9 mouse cellular contexts compared by ENCODE assay signal in genomic region chr4:31827266-31827665, GRCm38 (mm10).
DNase-seq lines count a peak whose midpoint lies in the region; ATAC-seq and TF ChIP-seq lines count a peak whose summit lies in the region.
"Had no signal": no experiment of that assay in that cellular context is flagged by ENCODE, and none has a peak within 500 bp of the region (broad histone marks: within the 10 kb centered on the region; RNA-seq: fewer than 3 reads in every experiment).

No protein-coding gene starts in this region.

- peak; percentile 43 for TF ChIP-seq RAD21 in CH12.LX (IDR thresholded peaks at IDR 0.05; ENCODE audit: low read depth, low read length)

- no peak overlapping the region for H3K9ac ChIP-seq in CH12.LX (ENCODE audit: insufficient read depth, low read depth)
- H3K9ac ChIP-seq: hindbrain, embryonic 12.5 days; liver, embryonic 13.5 days had no signal

- no peak overlapping the region for H3K4me2 ChIP-seq in CH12.LX (ENCODE audit: insufficient read depth, low read depth, poor library complexity, severe bottlenecking)
- H3K4me2 ChIP-seq: hindbrain, embryonic 12.5 days; liver, embryonic 13.5 days had no signal

- H3K9me3 ChIP-seq in CH12.LX (replicated peaks; ENCODE audit: low read length), result no peaks in the 10 kb centered on the region
- H3K9me3 ChIP-seq: hindbrain, embryonic 12.5 days; liver, embryonic 13.5 days had no signal

- in situ Hi-C loops in CH12.LX (cut with MboI; ENCODE audit: low pct_ligation_motif_present, low pct_unique_long_range_greater_than_20kb, low sequenced_read_pairs), result no loop called here

- TF ChIP-seq POLR2A in CH12.LX (IDR thresholded peaks at IDR 0.05; ENCODE audit: low read depth, low read length), result no peak

- DNase-seq in left cerebral cortex, postnatal 4 days, result peak; percentile 23
- DNase-seq in left cerebral cortex, adult 18-20 months (ENCODE audit: low spot score in 2 of 2), result no peak
- DNase-seq in CH12.LX (ENCODE audit: extremely low read depth), result peak; percentile 68
- peak; percentile 27 for DNase-seq in T-cell, adult 2 months (ENCODE audit: low spot score)
- DNase-seq in right cerebral cortex, postnatal 4 days, result no peak
- DNase-seq in left cerebral cortex, adult 9 months (ENCODE audit: low spot score in 2 of 2), result no peak
- DNase-seq: liver, embryonic 13.5 days had no signal

- H3K4me1 ChIP-seq in CH12.LX (ENCODE audit: control insufficient read depth in 1 of 2, insufficient read depth in 2 of 2), result peaks cover 3 to 16% of the 10 kb centered on the region in 2 experiments
- H3K4me1 ChIP-seq: liver, embryonic 13.5 days had no signal

- no peaks in the 10 kb centered on the region for H3K36me3 ChIP-seq in CH12.LX (replicated peaks in 1 of 2; ENCODE audit: control insufficient read depth in 1 of 2, insufficient read depth in 1 of 2, low read length in 1 of 2)
- H3K36me3 ChIP-seq: hindbrain, embryonic 12.5 days; liver, embryonic 13.5 days had no signal

- no peak overlapping the region for H3K27ac ChIP-seq in CH12.LX (ENCODE audit: insufficient read depth, low read depth)
- H3K27ac ChIP-seq: hindbrain, embryonic 12.5 days; liver, embryonic 13.5 days had no signal

- dilution Hi-C loops in CH12.LX (cut with MboI; ENCODE audit: extremely low pct_ligation_motif_present, extremely low pct_unique_long_range_greater_than_20kb, low sequenced_read_pairs), result no loop called here

- H3K27me3 ChIP-seq in CH12.LX (replicated peaks), result no peaks in the 10 kb centered on the region
- H3K27me3 ChIP-seq: hindbrain, embryonic 12.5 days; liver, embryonic 13.5 days had no signal

- no peak overlapping the region for H3K4me3 ChIP-seq in CH12.LX (replicated peaks in 1 of 3; ENCODE audit: low read depth in 2 of 3, low read length in 2 of 3, poor library complexity in 1 of 3)
- H3K4me3 ChIP-seq: hindbrain, embryonic 12.5 days; liver, embryonic 13.5 days had no signal

- ATAC-seq in megakaryocyte progenitor cell, adult 5-6 weeks (replicated peaks; ENCODE audit: poor library complexity), result peak; percentile 71

- intact Hi-C loops in left cerebral cortex, postnatal 4 days (cut with DNase I), result no loop called here

- no peaks in the 10 kb centered on the region for H3K79me2 ChIP-seq in CH12.LX (replicated peaks; ENCODE audit: control insufficient read depth, extremely low read depth, insufficient read depth, poor library complexity, severe bottlenecking)

- no peak for TF ChIP-seq EP300 in CH12.LX (IDR thresholded peaks at IDR 0.05; ENCODE audit: low read length)

- peak; percentile 75 to 92 for TF ChIP-seq CTCF in CH12.LX (conservative IDR thresholded peaks at IDR 0.05 in 1 of 2, IDR thresholded peaks at IDR 0.05 in 1 of 2; ENCODE audit: low read depth in 2 of 2, low read length in 2 of 2)

TF ChIP-seq in CH12.LX, 34 proteins besides CTCF, POLR2A, EP300 and RAD21:
- TF ChIP-seq POLR2AphosphoS2 (IDR thresholded peaks at IDR 0.05; ENCODE audit: low read depth, low read length) (no peak), MAFK (IDR thresholded peaks at IDR 0.05; ENCODE audit: insufficient replicate concordance, low read length) (no peak), MYC (IDR thresholded peaks at IDR 0.05; ENCODE audit: low read depth, low read length) (0 out of 2 replicates have a peak, but pooled peaks have one; percentile 37), SIN3A (IDR thresholded peaks at IDR 0.05; ENCODE audit: low read length) (no peak), IRF4 (IDR thresholded peaks at IDR 0.05; ENCODE audit: low read depth, low read length) (no peak), CHD1 (IDR thresholded peaks at IDR 0.05; ENCODE audit: low read depth, low read length) (no peak), SMC3 (IDR thresholded peaks at IDR 0.05; ENCODE audit: low read depth, low read length) (peak; percentile 52), ZNF384 (IDR thresholded peaks at IDR 0.05; ENCODE audit: low read depth, low read length) (no peak), GABPA (IDR thresholded peaks at IDR 0.05; ENCODE audit: insufficient replicate concordance, low read depth, low read length) (no peak), ZC3H11A (IDR thresholded peaks at IDR 0.05; ENCODE audit: low read depth, low read length) (no peak), USF1 (IDR thresholded peaks at IDR 0.05; ENCODE audit: low read depth, low read length) (no peak)
TF ChIP-seq in CH12.LX: peak in this region for 2.

Comparison
In these comparisons a context has a peak if more than half of its experiments do, and no peak if none do; other contexts are left out.
1. DNase-seq: peak in left cerebral cortex, postnatal 4 days (single experiment), CH12.LX (single experiment) and T-cell, adult 2 months (single experiment); none in left cerebral cortex, adult 18-20 months (0 of 2), right cerebral cortex, postnatal 4 days (single experiment) and left cerebral cortex, adult 9 months (0 of 2).